24 mouse cellular contexts compared by ENCODE assay signal in genomic region chr1:167694731-167695130, GRCm38 (mm10). TPM values are rescaled to one million over a fixed set of nuclear protein-coding genes. Genes with fewer than 3 reads are reported as not detected.
DNase-seq lines count a peak whose midpoint lies in the region; ATAC-seq and TF ChIP-seq lines count a peak whose summit lies in the region.
"Had no signal": no experiment of that assay in that cellular context is flagged by ENCODE, and none has a peak within 500 bp of the region (broad histone marks: within the 10 kb centered on the region; RNA-seq: fewer than 3 reads in every experiment).

No protein-coding gene starts in this region.

- peaks cover 65% of the 10 kb centered on the region for H3K27me3 ChIP-seq in hindbrain, embryonic 11.5 days (ENCODE audit: control insufficient read depth, insufficient read depth, low read length)
- peaks cover 55% of the 10 kb centered on the region for H3K27me3 ChIP-seq in hindbrain, postnatal 0 days (ENCODE audit: insufficient read depth, low read length)
- H3K27me3 ChIP-seq in midbrain, embryonic 11.5 days (ENCODE audit: control insufficient read depth, insufficient read depth, low read length) = peaks cover 72% of the 10 kb centered on the region
- H3K27me3 ChIP-seq in midbrain, embryonic 10.5 days (ENCODE audit: low read depth, poor library complexity, severe bottlenecking) = peaks cover 99% of the 10 kb centered on the region
- H3K27me3 ChIP-seq in midbrain, embryonic 13.5 days = peaks cover 91% of the 10 kb centered on the region
- peaks cover 50% of the 10 kb centered on the region for H3K27me3 ChIP-seq in midbrain, embryonic 16.5 days (ENCODE audit: control insufficient read depth, insufficient read depth, low read depth, low read length)

- no peak for TF ChIP-seq CTCF in hindbrain, postnatal 0 days (IDR thresholded peaks at IDR 0.05; ENCODE audit: low read depth)

- no peaks in the 10 kb centered on the region for H3K36me3 ChIP-seq in hindbrain, embryonic 11.5 days (ENCODE audit: control insufficient read depth, insufficient read depth, low read length)
- H3K36me3 ChIP-seq in hindbrain, postnatal 0 days (ENCODE audit: insufficient read depth, low read length) = no peaks in the 10 kb centered on the region
- H3K36me3 ChIP-seq in midbrain, embryonic 11.5 days (ENCODE audit: control insufficient read depth, insufficient read depth, low read length) = no peaks in the 10 kb centered on the region
- no peaks in the 10 kb centered on the region for H3K36me3 ChIP-seq in midbrain, embryonic 10.5 days
- H3K36me3 ChIP-seq in midbrain, embryonic 13.5 days = no peaks in the 10 kb centered on the region
- H3K36me3 ChIP-seq in midbrain, embryonic 16.5 days (ENCODE audit: control insufficient read depth, insufficient read depth, low read length) = no peaks in the 10 kb centered on the region
- H3K36me3 ChIP-seq: embryonic facial prominence, embryonic 13.5 days; embryonic facial prominence, embryonic 15.5 days; forebrain, embryonic 10.5 days; forebrain, embryonic 12.5 days had no signal

- H3K4me3 ChIP-seq in hindbrain, embryonic 11.5 days (ENCODE audit: low read depth, low read length) = no peak overlapping the region
- no peak overlapping the region for H3K4me3 ChIP-seq in hindbrain, postnatal 0 days (ENCODE audit: low read length)
- H3K4me3 ChIP-seq in midbrain, embryonic 11.5 days (ENCODE audit: low read depth, low read length) = no peak overlapping the region
- no peak overlapping the region for H3K4me3 ChIP-seq in midbrain, embryonic 10.5 days
- H3K4me3 ChIP-seq in midbrain, embryonic 13.5 days (replicated peaks) = no peak overlapping the region
- no peak overlapping the region for H3K4me3 ChIP-seq in midbrain, embryonic 16.5 days (ENCODE audit: low read depth, low read length)
- H3K4me3 ChIP-seq: embryonic facial prominence, embryonic 13.5 days; embryonic facial prominence, embryonic 15.5 days; erythroblast, embryonic 14.5 days; forebrain, embryonic 10.5 days; forebrain, embryonic 12.5 days had no signal

- no peaks in the 10 kb centered on the region for H3K9me3 ChIP-seq in hindbrain, embryonic 11.5 days (ENCODE audit: control insufficient read depth, low read length)
- H3K9me3 ChIP-seq in hindbrain, postnatal 0 days (ENCODE audit: low read length) = no peaks in the 10 kb centered on the region
- H3K9me3 ChIP-seq in midbrain, embryonic 11.5 days (ENCODE audit: control insufficient read depth, low read length) = no peaks in the 10 kb centered on the region
- no peaks in the 10 kb centered on the region for H3K9me3 ChIP-seq in midbrain, embryonic 10.5 days (replicated peaks)
- no peaks in the 10 kb centered on the region for H3K9me3 ChIP-seq in midbrain, embryonic 13.5 days
- H3K9me3 ChIP-seq in midbrain, embryonic 16.5 days (replicated peaks; ENCODE audit: control insufficient read depth, low read length, poor library complexity, severe bottlenecking) = no peaks in the 10 kb centered on the region
- H3K9me3 ChIP-seq: embryonic facial prominence, embryonic 13.5 days; embryonic facial prominence, embryonic 15.5 days; forebrain, embryonic 10.5 days; forebrain, embryonic 12.5 days had no signal

- no peak overlapping the region for H3K4me2 ChIP-seq in hindbrain, embryonic 11.5 days (replicated peaks; ENCODE audit: low read depth, low read length)
- no peak overlapping the region for H3K4me2 ChIP-seq in hindbrain, postnatal 0 days (ENCODE audit: low read depth, low read length)
- H3K4me2 ChIP-seq in midbrain, embryonic 11.5 days = no peak overlapping the region
- H3K4me2 ChIP-seq in midbrain, embryonic 13.5 days (replicated peaks) = peak overlapping the region; percentile 15
- no peak overlapping the region for H3K4me2 ChIP-seq in midbrain, embryonic 16.5 days (ENCODE audit: low read length)
- H3K4me2 ChIP-seq: embryonic facial prominence, embryonic 13.5 days; embryonic facial prominence, embryonic 15.5 days; forebrain, embryonic 12.5 days had no signal

- 8% methylated on average over 3 of the region's 3 CpGs for WGBS in hindbrain, embryonic 11.5 days
- WGBS in hindbrain, postnatal 0 days = 19% methylated on average over 3 of the region's 3 CpGs
- WGBS in midbrain, embryonic 11.5 days = 17% methylated on average over 3 of the region's 3 CpGs
- 15% methylated on average over 3 of the region's 3 CpGs for WGBS in midbrain, embryonic 10.5 days
- WGBS in midbrain, embryonic 13.5 days = 9% methylated on average over 3 of the region's 3 CpGs
- 11% methylated on average over 3 of the region's 3 CpGs for WGBS in midbrain, embryonic 16.5 days

- ATAC-seq in hindbrain, embryonic 11.5 days (ENCODE audit: low FRiP score) = no peak
- no peak for ATAC-seq in hindbrain, postnatal 0 days
- ATAC-seq in midbrain, embryonic 11.5 days (ENCODE audit: low FRiP score) = no peak
- no peak for ATAC-seq in midbrain, embryonic 13.5 days
- no peak for ATAC-seq in midbrain, embryonic 16.5 days
- ATAC-seq: forebrain, embryonic 14.5 days had no signal

- no peak overlapping the region for H3K9ac ChIP-seq in hindbrain, embryonic 11.5 days (ENCODE audit: low read depth, low read length)
- no peak overlapping the region for H3K9ac ChIP-seq in hindbrain, postnatal 0 days (replicated peaks; ENCODE audit: low read length)
- no peak overlapping the region for H3K9ac ChIP-seq in midbrain, embryonic 11.5 days (ENCODE audit: low read length)
- H3K9ac ChIP-seq in midbrain, embryonic 13.5 days (replicated peaks) = no peak overlapping the region
- H3K9ac ChIP-seq in midbrain, embryonic 16.5 days (ENCODE audit: low read depth, low read length) = no peak overlapping the region
- H3K9ac ChIP-seq: embryonic facial prominence, embryonic 13.5 days; embryonic facial prominence, embryonic 15.5 days; forebrain, embryonic 12.5 days had no signal

- H3K27ac ChIP-seq in hindbrain, embryonic 11.5 days (ENCODE audit: low read depth, low read length) = no peak overlapping the region
- no peak overlapping the region for H3K27ac ChIP-seq in hindbrain, postnatal 0 days
- no peak overlapping the region for H3K27ac ChIP-seq in midbrain, embryonic 11.5 days (ENCODE audit: low read depth, low read length)
- no peak overlapping the region for H3K27ac ChIP-seq in midbrain, embryonic 10.5 days (replicated peaks)
- no peak overlapping the region for H3K27ac ChIP-seq in midbrain, embryonic 13.5 days
- H3K27ac ChIP-seq in midbrain, embryonic 16.5 days (ENCODE audit: low read length) = no peak overlapping the region
- H3K27ac ChIP-seq: embryonic facial prominence, embryonic 13.5 days; embryonic facial prominence, embryonic 15.5 days; forebrain, embryonic 10.5 days; forebrain, embryonic 12.5 days had no signal

- peak; percentile 12 for DNase-seq in hindbrain, embryonic 11.5 days (ENCODE audit: low spot score)
- DNase-seq in hindbrain, postnatal 0 days (ENCODE audit: low spot score) = no peak
- DNase-seq in midbrain, embryonic 11.5 days (ENCODE audit: low spot score, missing footprints) = peak; percentile 90
- DNase-seq in midbrain, embryonic 10.5 days (ENCODE audit: low spot score) = no peak
- DNase-seq: adrenal gland, adult 2 months; adrenal gland, postnatal 10 days; adrenal gland, postnatal 25 days; cerebellum, adult 11 months; cerebellum, adult 18-20 months; cerebellum, adult 8-10 months; cerebellum, adult 9-11 months; cerebellum, postnatal 14 days; cerebellum, postnatal 36 days; embryo, embryonic 11 days had no signal

- H3K4me1 ChIP-seq in hindbrain, embryonic 11.5 days (replicated peaks; ENCODE audit: control insufficient read depth, insufficient read depth, low read length) = peaks cover 4% of the 10 kb centered on the region; the same call in 1 of the 2 replicates
- H3K4me1 ChIP-seq in hindbrain, postnatal 0 days (ENCODE audit: insufficient read depth, low read length) = no peaks in the 10 kb centered on the region
- peaks cover 3% of the 10 kb centered on the region; the same call in 1 of the 2 replicates for H3K4me1 ChIP-seq in midbrain, embryonic 11.5 days (ENCODE audit: control insufficient read depth, insufficient read depth, low read length)
- H3K4me1 ChIP-seq in midbrain, embryonic 10.5 days = peaks cover 47% of the 10 kb centered on the region
- peaks cover 20% of the 10 kb centered on the region for H3K4me1 ChIP-seq in midbrain, embryonic 13.5 days (replicated peaks)
- H3K4me1 ChIP-seq in midbrain, embryonic 16.5 days (ENCODE audit: control insufficient read depth, insufficient read depth, low read length) = peaks cover 7% of the 10 kb centered on the region; the same call in 1 of the 2 replicates

RNA-seq across cellular contexts. Expression of gene Lmx1a, which starts 5.7 kb away (rescaled TPM):
- polyA plus RNA-seq in hindbrain, embryonic 11.5 days (2014; fragmentation: Nextera tagmentation; extraction: Ambion mirVana) = 5.6 and 11.4 TPM in 2 replicates
- 7.8 and 12.5 TPM in 2 replicates for total RNA-seq in hindbrain, postnatal 0 days (2014; rRNA removed)
- 4.9 and 5.7 TPM in 2 replicates for polyA plus RNA-seq in hindbrain, postnatal 0 days (2015; fragmentation: Nextera tagmentation; extraction: Ambion mirVana)
- polyA plus RNA-seq in midbrain, embryonic 11.5 days (2014; fragmentation: Nextera tagmentation; extraction: Ambion mirVana) = 16.5 and 18.7 TPM in 2 replicates
- polyA plus RNA-seq in midbrain, embryonic 10.5 days (2016; fragmentation: Nextera tagmentation; extraction: Ambion mirVana) = 15.0 and 18.7 TPM in 2 replicates
- 15.0 and 19.6 TPM in 2 replicates for polyA plus RNA-seq in midbrain, embryonic 13.5 days (2015; fragmentation: Nextera tagmentation; extraction: Ambion mirVana)
- 5.9 and 8.4 TPM in 2 replicates for polyA plus RNA-seq in midbrain, embryonic 16.5 days (2015; fragmentation: Nextera tagmentation; extraction: Ambion mirVana)
- total RNA-seq: adrenal gland, postnatal 25 days; common myeloid progenitor, adult 5-6 weeks; MEL had no signal
- polyA plus RNA-seq: adrenal gland, adult 2 months; erythroblast, embryonic 14.5 days had no signal

Comparison
In these comparisons a context has a peak if more than half of its experiments do, and no peak if none do; other contexts are left out.
1. DNase-seq: peak in hindbrain, embryonic 11.5 days (single experiment) and midbrain, embryonic 11.5 days (single experiment); none in hindbrain, postnatal 0 days (single experiment) and midbrain, embryonic 10.5 days (single experiment).